Mouse (Mus musculus) cerebellum, adult 2 months (tissue): Measurements from ENCODE around the gene Hnrnpll.

ENCODE experiments used
- CTCF ChIP-seq: fragments of 200-500 bp; IDR thresholded peaks from 2 replicates; pipeline ENCODE4 v1.5.1; 2011; ENCODE audit warnings: low read depth, mild to moderate bottlenecking, control low read depth, low read length, moderate library complexity, borderline replicate concordance; ENCODE audit not compliant: insufficient read depth
- POLR2A ChIP-seq: fragments of 200-500 bp; IDR thresholded peaks from 2 replicates; pipeline ENCODE4 v1.6.1; 2011; ENCODE audit warnings: low read length, control low read depth, borderline replicate concordance; ENCODE audit not compliant: insufficient read depth

DNA sequence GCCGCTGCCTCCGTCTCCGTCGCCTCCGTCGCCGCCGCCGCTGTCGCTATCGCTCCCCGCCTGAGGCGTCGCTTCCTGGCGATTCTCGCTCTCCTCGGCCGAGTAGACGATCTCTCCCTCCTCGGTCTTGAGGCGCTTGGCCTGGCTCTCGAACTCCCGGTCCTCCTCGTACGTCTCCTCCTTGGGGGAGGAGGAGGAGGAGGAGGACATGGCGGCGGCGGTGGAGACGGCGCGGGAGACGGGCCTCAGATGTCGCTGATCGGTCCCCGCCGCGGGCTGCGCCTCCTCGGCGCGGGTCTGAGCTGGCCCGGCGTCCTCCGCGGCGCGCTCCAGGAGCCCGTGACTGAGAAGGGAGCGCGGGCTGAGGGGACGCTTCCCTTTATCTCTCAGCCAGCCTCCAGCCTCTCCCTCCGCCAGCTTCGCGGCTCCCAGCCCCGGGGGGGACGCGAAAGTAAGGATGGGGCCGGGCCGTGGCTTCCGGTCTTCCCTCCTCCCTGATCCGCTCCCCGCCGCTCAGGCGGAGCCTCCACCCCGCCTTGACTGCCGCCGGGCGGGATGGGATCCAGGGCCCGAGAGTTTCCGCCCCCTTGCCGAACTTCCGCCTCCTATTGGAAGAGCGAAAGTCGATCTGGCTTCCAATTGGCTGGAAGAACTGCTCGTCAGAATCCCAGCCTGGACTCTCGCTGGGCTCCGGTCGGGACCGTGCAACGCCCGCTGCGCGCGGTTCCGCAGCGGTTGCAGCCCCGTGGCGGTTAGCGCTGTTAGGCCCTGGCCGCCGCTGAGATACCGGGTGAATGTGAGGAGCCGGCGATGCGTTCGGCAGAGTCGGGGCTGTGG, at the start of gene Hnrnpll:
- TF ChIP-seq CTCF (no peak), POLR2A (peak; percentile 79)
